Mouse (Mus musculus) cortical plate, adult 2 months (tissue): ENCODE measurements at regions not wholly inside any gene's neighbourhood (a gene's known extent, or its start where the extent isn't known, plus 50 kb on each side); places are given as distances from the start of the nearest gene placed in this dataset.

Experiments
- CTCF ChIP-seq: fragments of 200-500 bp; IDR thresholded peaks from 2 replicates; pipeline ENCODE4 v1.5.1; 2011; ENCODE audit warnings: mild to moderate bottlenecking, control low read depth, low read length; ENCODE audit not compliant: insufficient read depth; ENCODE audit errors: extremely low read depth
- POLR2A ChIP-seq: fragments of 200-500 bp; IDR thresholded peaks from 2 replicates; pipeline ENCODE4 v1.6.1; 2011; ENCODE audit warnings: mild to moderate bottlenecking, low read length, control low read depth; ENCODE audit not compliant: insufficient read depth; ENCODE audit errors: extremely low read depth

DNA sequence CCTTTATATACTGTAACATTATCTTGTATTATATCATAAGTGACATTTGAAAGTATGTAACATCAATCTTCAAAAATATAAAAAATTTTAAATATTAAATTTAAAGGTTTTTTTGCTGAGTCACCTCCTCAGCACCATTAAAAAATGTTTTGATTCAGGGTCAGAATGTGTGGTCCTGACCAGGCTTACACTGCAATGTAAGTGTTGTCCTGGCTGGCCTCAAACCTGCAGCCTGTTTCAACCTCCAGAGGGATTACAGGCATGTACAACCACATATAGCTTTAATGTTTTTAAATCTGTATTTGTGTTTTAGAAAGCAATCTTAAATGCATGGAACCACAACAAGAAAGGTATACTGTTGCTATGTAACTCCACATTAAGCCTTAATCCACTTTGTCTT lies 418.9 kb downstream of the Prdm13 start:
- no peak for TF ChIP-seq CTCF
- no peak for TF ChIP-seq POLR2A
